Mouse (Mus musculus) adrenal gland, postnatal 36 days (tissue): ENCODE data around the gene Spock1. TPM values are rescaled to one million over a fixed set of nuclear protein-coding genes. Genes with fewer than 3 reads are reported as not detected.

Experiments
- DNase-seq, 2 experiments: peaks; one replicate each; pipeline ENCODE4 v3.0.0; 2021; ENCODE audit warnings: mixed read lengths in 1 of 2
- long read RNA-seq, 2 experiments: library from polyadenylated mRNA; stranded (forward); transcript quantifications; one replicate each; pipeline ENCODE4 v2.0.0; 2021; ENCODE audit warnings: borderline sequencing depth in 2 of 2
- total RNA-seq, 2 experiments: library from RNA; stranded (reverse); gene quantifications; 2 replicates each; pipeline ENCODE4 v1.2.3; 2021

Spock1 gene
- 1 to 10 TPM; 7.3 to 9.6 TPM for total RNA-seq
- long read RNA-seq, experiment 1 = 0 reads
- long read RNA-seq, experiment 2, partial matches to known transcripts = 1 of 1 reads
- long read RNA-seq, experiment 2, other reads (novel, unspliced or antisense) = 0 of 1 reads

DNA sequence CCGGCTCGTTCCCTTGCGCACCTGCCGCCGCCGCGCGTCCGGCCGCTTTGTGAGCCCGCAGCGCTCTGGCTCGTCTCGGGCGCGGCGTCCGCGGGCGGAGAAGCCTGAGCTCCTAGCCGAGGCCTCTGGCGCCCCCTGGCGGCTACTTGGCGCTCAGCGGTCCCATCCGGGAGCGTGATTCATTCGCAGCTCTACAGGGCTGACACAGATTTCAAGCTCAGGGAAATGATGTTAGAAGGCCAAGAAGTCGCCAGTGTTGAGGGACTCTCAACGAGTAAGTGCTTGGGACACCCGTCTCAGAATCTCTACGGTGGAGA is at the start of gene Spock1:
Spock1 (minus strand) TSS at position 67 of the 317 bp plus-strand sequence.
- peak; percentile 92 to 94 for DNase-seq

GRCm38 (mm10) chr13:57950091-57950490 is 42.0 kb upstream of the Spock1 start:
- no peak for DNase-seq

DNA sequence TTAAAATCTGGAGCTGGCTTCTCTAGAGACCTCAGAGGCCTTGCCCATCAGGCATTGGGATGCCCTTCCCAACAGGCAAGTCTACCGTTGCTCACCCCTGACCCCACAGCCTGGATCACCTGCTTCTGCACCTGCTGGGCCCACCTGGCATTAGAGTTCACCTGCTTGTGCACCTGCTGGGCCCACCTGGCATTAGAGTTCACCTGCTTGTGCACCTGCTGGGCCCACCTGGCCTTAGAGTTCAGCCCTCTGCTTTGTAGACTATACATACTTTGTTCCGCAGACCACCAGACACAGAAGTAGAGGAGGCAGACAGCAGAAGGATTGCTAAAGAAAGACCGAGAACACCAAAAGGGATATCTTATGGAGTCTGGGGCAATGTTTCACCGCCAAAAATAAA is 41.4 kb upstream of the Spock1 start:
- no peak for DNase-seq

GRCm38 (mm10) chr13:57945197-57945596 is 37.1 kb upstream of the Spock1 start:
- peak in 1 of 2 experiments; percentile 6 for DNase-seq

DNA sequence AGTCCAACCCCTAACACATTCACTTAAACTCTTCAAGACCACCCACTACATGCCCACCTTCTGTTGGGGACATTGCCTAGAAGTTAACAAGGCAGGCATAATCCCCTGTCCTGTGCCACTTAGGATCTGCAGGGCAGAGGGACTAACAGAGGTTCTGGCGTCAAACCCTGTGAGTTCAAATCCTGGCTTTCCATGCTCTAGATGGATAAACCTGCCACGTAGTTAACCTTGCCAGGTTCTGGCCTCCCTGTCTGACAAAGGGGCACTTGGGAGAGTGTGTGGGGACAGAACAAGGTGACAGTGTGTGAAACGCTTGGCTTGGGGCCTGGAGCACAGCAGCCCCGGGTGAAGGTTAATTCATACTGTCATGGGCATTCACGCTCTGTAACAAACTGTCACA is 36.3 kb upstream of the Spock1 start:
- no peak for DNase-seq

- DNase-seq = no peak
Observed at GRCm38 (mm10) chr13:57943900-57944299, 35.8 kb upstream of the Spock1 start.

DNA sequence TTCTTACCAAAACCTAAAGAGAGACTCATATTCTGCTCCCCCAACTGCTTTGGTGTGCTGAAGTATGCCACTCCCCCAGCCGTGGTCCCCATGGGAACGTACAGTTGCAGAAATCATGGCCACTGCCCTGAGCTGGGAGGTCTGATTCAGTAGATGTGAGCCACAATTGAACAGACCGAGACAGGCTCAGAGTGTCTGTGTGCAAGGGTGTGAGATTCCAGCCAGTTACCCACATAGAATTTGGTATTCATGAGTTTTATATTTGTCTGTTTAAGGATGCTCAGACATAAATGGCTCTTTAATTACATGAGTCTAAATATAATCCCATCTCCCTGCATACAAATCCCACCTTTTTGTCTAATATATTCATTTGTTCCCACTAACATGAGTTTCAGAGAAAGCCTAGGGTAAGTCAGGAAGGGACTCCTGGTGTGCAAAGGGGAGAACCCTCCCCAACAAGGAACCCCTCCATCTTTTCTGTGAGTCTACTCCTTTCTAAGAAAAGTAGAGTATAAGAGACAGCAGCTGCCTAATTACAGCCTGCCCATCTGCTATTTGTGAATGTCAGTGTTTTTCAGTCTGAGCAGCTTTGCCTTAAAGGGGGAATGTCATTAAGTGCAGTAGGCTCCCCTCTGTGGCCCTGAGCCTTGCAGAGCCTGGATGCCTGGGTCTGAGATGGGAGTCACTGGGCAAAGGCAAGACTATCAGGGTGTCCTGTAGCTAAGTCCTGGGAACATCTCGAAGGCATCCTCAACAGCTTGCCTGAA is 29.5 kb upstream of the Spock1 start:
- DNase-seq = no peak

GRCm38 (mm10) chr13:57931998-57932397 is 23.9 kb upstream of the Spock1 start:
- no peak for DNase-seq

- DNase-seq = no peak
Observed at GRCm38 (mm10) chr13:57931376-57931775, 23.2 kb upstream of the Spock1 start.

DNA sequence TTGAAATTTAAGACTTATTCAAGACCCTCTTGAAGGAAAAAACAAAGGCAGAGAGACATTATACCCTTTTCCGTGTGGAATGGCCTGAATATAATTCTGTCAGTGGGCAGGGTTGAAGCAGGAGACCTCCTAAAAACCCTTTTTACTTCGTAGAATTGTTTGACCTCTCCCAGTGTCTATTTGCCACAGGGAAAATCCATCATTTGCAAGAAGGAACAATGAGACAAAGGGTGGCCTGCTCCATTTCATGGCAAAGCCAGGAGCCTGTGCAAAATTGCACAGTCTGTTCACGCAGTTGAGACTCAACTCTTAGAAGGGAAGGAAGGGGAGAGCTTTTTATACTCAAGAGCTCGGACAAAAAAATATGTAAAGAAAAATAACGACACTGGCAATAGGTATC is 22.6 kb upstream of the Spock1 start:
- DNase-seq = no peak

GRCm38 (mm10) chr13:57930283-57930682 is 22.2 kb upstream of the Spock1 start:
- DNase-seq = no peak

- no peak for DNase-seq
Observed at GRCm38 (mm10) chr13:57919947-57920346, 11.8 kb upstream of the Spock1 start.

DNA sequence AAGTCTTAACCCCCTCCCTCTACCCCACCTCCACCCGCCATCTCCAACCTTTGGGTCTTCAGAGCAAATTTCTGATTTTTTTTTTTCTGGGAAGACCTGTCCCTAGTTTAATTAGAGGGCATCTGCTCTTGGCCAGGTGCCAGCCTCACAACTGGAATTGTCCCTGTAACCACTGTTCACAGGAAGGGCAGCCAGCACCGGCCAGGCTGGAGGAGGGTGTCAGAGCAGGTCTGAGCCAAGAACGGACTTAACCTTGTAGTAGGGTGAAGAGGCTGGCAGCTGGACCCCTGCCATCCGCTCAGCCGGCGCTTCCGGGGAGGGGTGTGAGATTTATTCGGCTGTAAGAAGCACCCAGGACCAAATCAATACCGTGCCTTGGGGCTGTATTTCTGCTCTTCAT is 3.0 kb upstream of the Spock1 start:
- peak; percentile 4 to 10 for DNase-seq

GRCm38 (mm10) chr13:57907428-57908265 is 485 bp downstream of the Spock1 start:
- no peak for DNase-seq

DNA sequence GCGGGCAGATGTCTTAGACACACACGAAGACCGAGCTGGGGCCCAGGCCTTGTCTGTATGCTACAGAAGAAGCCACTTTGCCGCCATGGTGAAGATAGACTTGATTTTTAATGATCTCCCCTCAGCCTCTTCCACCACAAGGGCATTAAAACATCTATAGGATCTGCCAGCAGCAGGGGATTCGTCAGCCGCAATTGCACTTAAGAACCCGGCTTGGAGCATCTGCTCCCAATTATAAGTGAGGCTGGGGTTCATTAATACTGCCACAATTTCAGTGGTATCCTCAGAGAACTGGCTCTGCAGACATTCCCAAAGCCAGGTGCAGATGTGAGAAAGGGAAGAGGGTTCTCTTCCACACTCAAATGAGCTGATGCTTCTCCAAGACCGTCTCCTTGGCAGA is 13.5 kb downstream of the Spock1 start:
- DNase-seq = no peak

DNA sequence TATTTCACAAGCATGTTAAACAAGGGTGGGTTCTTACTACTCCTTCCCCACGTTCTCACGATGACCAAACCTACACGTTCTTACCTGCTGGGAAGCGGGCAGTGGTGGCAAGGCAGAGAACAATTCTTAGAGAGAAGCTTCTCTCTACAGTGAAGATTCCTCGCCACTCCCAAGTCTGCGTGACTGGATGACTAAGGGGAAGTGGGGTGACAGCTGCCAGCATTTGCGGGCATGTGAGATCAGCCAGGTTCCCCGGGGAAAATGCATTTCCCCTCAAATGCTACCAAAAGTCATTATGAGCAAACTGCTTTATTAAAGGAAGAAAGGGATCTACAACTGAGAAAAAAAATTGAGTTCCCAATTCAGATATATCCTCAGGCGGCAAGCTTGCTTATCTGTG is 18.4 kb downstream of the Spock1 start:
- DNase-seq = no peak

DNA sequence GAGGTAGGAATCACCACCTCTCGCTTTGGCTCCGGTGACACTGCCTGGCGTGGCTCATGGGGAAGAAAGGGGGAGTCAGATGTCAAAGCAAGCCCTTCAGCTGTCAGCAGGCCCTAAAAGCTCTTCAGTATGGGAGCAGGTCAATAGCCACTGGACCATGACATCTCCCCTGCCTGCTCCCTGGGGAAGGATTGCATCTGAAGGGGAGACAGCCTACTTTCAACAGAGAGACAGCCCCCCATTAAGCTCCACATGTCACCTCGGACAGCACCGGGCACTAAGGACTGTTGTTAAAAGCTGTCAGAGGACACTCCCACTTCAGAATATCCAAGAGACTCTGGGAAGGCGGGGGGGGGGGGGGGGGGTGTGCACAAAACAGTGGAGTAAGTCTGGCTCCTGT is 19.1 kb downstream of the Spock1 start:
- DNase-seq = no peak

DNA sequence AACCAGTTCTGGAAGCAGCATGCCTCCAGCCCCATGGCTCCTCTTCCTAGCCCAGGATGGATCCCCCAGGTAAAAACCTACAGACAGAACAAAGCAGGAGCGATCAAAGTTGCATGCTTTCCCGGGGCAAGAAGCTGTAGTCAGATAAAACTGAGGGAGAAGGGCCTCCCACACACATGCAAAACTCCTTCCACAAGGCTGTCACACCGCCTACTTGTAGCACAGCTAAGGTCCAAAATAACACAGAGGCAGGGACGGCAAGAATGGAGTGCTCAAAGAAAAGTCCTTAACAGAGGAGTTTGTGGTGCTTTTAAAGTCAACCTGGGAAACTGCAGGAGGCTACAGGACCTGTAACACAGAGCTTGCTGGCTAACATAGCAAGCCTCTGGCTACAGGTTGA is 28.3 kb downstream of the Spock1 start:
- DNase-seq = no peak

GRCm38 (mm10) chr13:57878797-57879196 is 29.3 kb downstream of the Spock1 start:
- no peak for DNase-seq

- DNase-seq = no peak
Observed at GRCm38 (mm10) chr13:57877782-57878181, 30.4 kb downstream of the Spock1 start.

- no peak for DNase-seq
Observed at GRCm38 (mm10) chr13:57876966-57877365, 31.2 kb downstream of the Spock1 start.

DNA sequence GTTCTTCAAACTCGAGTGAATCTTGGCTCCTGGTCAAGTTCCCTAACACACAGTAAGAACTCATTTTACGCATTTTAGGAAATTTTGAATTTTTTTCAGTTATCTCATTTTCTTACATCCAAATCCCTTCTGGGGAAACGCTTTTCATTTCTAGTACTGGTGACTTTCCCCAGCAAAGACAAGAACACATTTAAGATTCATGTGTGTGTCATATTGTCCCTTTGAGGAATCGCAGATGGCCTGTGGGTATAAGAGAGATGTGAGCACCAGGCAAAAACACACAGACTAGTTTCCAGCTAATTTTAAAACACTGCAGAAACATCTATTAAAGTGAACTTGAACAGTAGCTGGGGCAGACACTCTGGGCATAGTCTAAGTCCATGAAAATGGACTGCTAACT is 38.1 kb downstream of the Spock1 start:
- no peak for DNase-seq

DNA sequence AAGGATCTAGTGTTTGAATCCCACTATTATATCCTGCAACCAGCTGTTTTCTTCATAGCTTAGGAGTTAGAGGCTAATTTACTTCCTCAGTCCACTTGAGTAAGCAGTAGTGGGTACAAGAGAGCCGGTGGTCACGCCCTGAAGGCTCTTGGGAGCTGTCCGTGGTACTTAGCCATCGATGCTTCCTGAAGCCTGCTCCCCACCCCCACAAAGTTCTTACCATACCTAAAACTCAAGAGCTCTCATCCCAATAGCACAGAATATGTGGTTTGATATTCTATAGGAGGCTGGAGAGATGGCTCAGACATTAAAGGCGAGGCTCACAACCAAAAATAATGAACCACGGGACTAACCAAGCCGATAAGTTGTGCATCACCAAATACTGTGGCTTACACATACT is 40.5 kb downstream of the Spock1 start:
- peak in 1 of 2 experiments; percentile 11 for DNase-seq
